Mouse (Mus musculus) bone marrow macrophage, adult 2 months (primary cell): ENCODE measurements around the gene Spred3. TPM values are rescaled to one million over a fixed set of nuclear protein-coding genes. Genes with fewer than 3 reads are reported as not detected.

ENCODE experiments used
- H3K27ac ChIP-seq: 2 replicates; pipeline ENCODE4 v1.5.1; 2012; ENCODE audit warnings: low read depth, low read length; ENCODE audit not compliant: insufficient read depth
- H3K4me1 ChIP-seq: 2 replicates; pipeline ENCODE4 v1.6.1; 2012; ENCODE audit warnings: low read length; ENCODE audit not compliant: control insufficient read depth, insufficient read depth
- H3K4me3 ChIP-seq: 2 replicates; pipeline ENCODE4 v1.5.1; 2012; ENCODE audit warnings: mild to moderate bottlenecking, low read length, moderate library complexity; ENCODE audit not compliant: insufficient read depth
- CTCF ChIP-seq: IDR thresholded peaks from 2 replicates; pipeline ENCODE4 v1.5.1; 2012; ENCODE audit warnings: low read depth, mild to moderate bottlenecking, low read length, moderate library complexity
- POLR2A ChIP-seq: IDR thresholded peaks from 2 replicates; pipeline ENCODE4 v1.6.1; 2012; ENCODE audit warnings: mild to moderate bottlenecking, low read depth, low read length, borderline replicate concordance
- polyA plus RNA-seq: library from polyadenylated mRNA; stranded (reverse); fragments of >200 nt; gene quantifications from 2 replicates; pipeline ENCODE4 v1.2.4, GENCODE M21; 2012; ENCODE audit not compliant: missing spikeins, insufficient read depth, insufficient read length

The Spred3 gene
- polyA plus RNA-seq, 1 experiment, result 11.1 TPM

GRCm38 (mm10) chr7:29126173-29126915 lies 43.9 kb downstream of the Spred3 start:
- TF ChIP-seq CTCF (peak; percentile 74), POLR2A (no peak)
- Histone ChIP-seq H3K4me1 (no peaks in the 10 kb centered on the region), H3K4me3 (no peak overlapping the region), H3K27ac (no peak overlapping the region)

GRCm38 (mm10) chr7:29124970-29125369 lies 45.2 kb downstream of the Spred3 start, which contains the start of gene Ryr1:
TSS of gene Ryr1 (minus strand) at chr7:29125179.
- TF ChIP-seq POLR2A (no peak), CTCF (no peak)
- H3K27ac ChIP-seq, result no peak within 1 kb of the TSS
- peak within 1 kb of the TSS; percentile 39; the same call in 1 of the 2 replicates for H3K4me3 ChIP-seq
- no peaks in the 10 kb centered on the region for H3K4me1 ChIP-seq

- Histone ChIP-seq H3K4me3 (no peak overlapping the region), H3K27ac (no peak overlapping the region), H3K4me1 (no peaks in the 10 kb centered on the region)
- TF ChIP-seq POLR2A, result no peak
- no peak for TF ChIP-seq CTCF
These were observed 46.5 kb downstream of the Spred3 start for GRCm38 (mm10) chr7:29123531-29124358.

DNA sequence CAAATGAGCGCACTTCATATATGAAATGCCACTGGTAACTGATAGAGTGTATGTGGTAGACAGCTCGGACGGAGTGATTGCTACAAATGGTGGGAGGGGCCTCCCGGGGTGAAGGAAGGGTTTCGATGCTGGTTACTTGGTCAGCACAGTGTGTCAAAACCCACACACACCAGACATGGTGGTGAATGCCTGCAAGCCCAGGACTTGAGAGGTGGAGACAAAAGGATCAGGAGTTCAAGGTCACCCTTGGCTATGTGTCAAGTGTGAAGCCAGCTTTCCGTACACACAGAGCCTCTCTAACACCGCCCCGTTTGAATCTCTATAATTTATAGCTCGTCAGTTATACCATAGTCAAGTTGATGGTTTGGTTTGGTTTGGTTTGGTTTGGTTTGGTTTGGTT lies 47.4 kb downstream of the Spred3 start:
- Histone ChIP-seq H3K4me1 (no peaks in the 10 kb centered on the region), H3K27ac (no peak overlapping the region), H3K4me3 (no peak overlapping the region)
- TF ChIP-seq CTCF, result no peak
- TF ChIP-seq POLR2A, result no peak

GRCm38 (mm10) chr7:29119526-29119925 lies 50.7 kb downstream of the Spred3 start:
- TF ChIP-seq POLR2A, result no peak
- TF ChIP-seq CTCF, result no peak
- no peaks in the 10 kb centered on the region for H3K4me1 ChIP-seq
- no peak overlapping the region for H3K27ac ChIP-seq
- H3K4me3 ChIP-seq, result no peak overlapping the region

GRCm38 (mm10) chr7:29118142-29118851 lies 51.9 kb downstream of the Spred3 start:
- Histone ChIP-seq H3K4me1 (no peaks in the 10 kb centered on the region), H3K4me3 (no peak overlapping the region), H3K27ac (no peak overlapping the region)
- TF ChIP-seq POLR2A, result no peak
- no peak for TF ChIP-seq CTCF

DNA sequence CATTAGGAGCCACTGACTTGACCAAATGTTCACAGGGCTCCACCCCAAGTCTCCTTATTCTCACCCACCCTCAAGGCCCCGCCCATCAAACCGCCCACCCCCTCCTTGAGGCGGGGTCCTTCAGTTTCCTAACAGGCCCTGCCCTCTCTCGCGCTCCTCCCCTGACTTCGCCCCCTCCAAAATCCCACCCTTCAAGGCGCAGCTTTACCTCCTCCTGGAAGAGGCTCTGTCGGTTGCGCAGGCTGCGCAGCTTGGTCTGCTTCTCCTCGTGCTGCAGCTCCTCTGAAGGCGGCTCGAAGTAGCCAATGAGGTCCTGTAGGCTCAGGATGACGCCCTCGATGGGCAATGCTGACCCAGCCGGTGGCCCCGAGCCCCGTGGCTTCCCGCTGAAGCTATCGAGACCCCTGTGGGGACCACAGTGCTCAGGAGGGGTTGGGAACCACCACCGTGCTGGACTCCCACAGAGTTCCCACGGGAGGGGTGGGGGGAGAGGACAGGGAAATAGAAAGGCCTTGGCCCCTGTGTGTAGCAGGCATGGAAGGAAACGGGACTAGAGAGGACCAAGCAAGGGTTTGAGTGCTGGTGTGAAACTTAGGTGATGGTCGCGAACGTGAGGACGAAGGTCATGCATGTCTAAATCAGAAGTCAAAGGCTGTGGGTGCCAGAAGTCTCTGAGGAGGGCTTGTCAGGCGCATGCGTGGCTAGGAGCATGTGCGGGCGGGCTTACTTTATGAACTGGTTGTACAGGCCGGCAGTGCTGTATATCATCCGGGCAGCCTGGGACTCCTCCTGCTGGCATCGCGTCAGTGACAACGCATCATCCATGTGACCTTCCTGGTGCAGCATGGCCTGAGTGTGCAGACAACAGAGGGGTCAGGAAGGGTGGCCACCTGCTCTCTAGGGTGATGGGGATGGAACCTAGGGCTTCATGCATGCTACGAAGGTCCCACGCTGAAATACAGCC lies 60.9 kb downstream of the Spred3 start:
- Histone ChIP-seq H3K27ac (no peak overlapping the region), H3K4me1 (no peaks in the 10 kb centered on the region), H3K4me3 (no peak overlapping the region)
- no peak for TF ChIP-seq POLR2A
- no peak for TF ChIP-seq CTCF

Other genes starting within 250 kb of the Spred3 start
- 92.7 and 105 TPM in 2 replicates for gene Actn4, start 208.1 kb downstream of the Spred3 start, polyA plus RNA-seq
- gene Eif3k, start 188.5 kb downstream of the Spred3 start, polyA plus RNA-seq, result 228 TPM in 2 replicates
- 9.6 and 12.0 TPM in 2 replicates for gene Map4k1, start 188.4 kb downstream of the Spred3 start, polyA plus RNA-seq
- 0.08 TPM in 1 of 2 replicates, not detected in the other for gene Ryr1, start 45.2 kb downstream of the Spred3 start, polyA plus RNA-seq
- 91.6 and 97.2 TPM in 2 replicates for gene Rasgrp4, start 35.6 kb downstream of the Spred3 start, polyA plus RNA-seq
- gene Fam98c, start 14.2 kb downstream of the Spred3 start, polyA plus RNA-seq, result 30.1 and 32.3 TPM in 2 replicates
- 1.4 and 2.3 TPM in 2 replicates for gene Ggn, start 201 bp downstream of the Spred3 start, polyA plus RNA-seq
- gene Psmd8, start 10.3 kb upstream of the Spred3 start, polyA plus RNA-seq, result 207 and 217 TPM in 2 replicates
- gene Catsperg1, start 43.6 kb upstream of the Spred3 start, polyA plus RNA-seq, result 4.0 and 4.5 TPM in 2 replicates
- gene Kcnk6, start 62.1 kb upstream of the Spred3 start, polyA plus RNA-seq, result 32.3 and 39.1 TPM in 2 replicates
- 29.7 and 33.8 TPM in 2 replicates for gene Yif1b, start 67.9 kb upstream of the Spred3 start, polyA plus RNA-seq
- 1.9 TPM in 1 of 2 replicates, not detected in the other for gene 2200002D01Rik, start 78.1 kb upstream of the Spred3 start, polyA plus RNA-seq
- 0.91 TPM in 1 of 2 replicates, not detected in the other for gene Spint2, start 111.5 kb upstream of the Spred3 start, polyA plus RNA-seq
- gene Ppp1r14a, start 118.9 kb upstream of the Spred3 start, polyA plus RNA-seq, result not detected in 2 replicates
- gene Dpf1, start 133.5 kb upstream of the Spred3 start, polyA plus RNA-seq, result 0.60 TPM in 1 of 2 replicates, not detected in the other